Mouse (Mus musculus) liver, embryonic 11.5 days (tissue): ENCODE measurements at regions not wholly inside any gene's neighbourhood (a gene's known extent, or its start where the extent isn't known, plus 50 kb on each side); places are given as distances from the start of the nearest gene placed in this dataset.

Experiments used
- ATAC-seq: fragments of 200-750 bp; cut with Nextera tagmentation; replicated peaks from 2 replicates; pipeline ENCODE4 v1.8.0; 2017; ENCODE audit warnings: moderate number of reproducible peaks, mild to moderate bottlenecking, moderate TSS enrichment, moderate library complexity; ENCODE audit not compliant: low FRiP score
- DNase-seq: peaks from one replicate; pipeline ENCODE4 v3.0.0-alpha.2; 2017; ENCODE audit warnings: low spot score
- H3K27ac ChIP-seq: fragments of 300-500 bp; sonication (generic); 2 replicates; pipeline ENCODE4 v1.5.1; 2014; ENCODE audit warnings: mild to moderate bottlenecking, low read depth, low read length, control low read depth
- H3K27me3 ChIP-seq: fragments of 300-500 bp; sonication (generic); replicated peaks from 2 replicates; pipeline ENCODE4 v1.6.1; 2014; ENCODE audit warnings: low read length, mixed read lengths; ENCODE audit not compliant: control insufficient read depth, insufficient read depth
- H3K36me3 ChIP-seq: fragments of 300-500 bp; sonication (generic); 2 replicates; pipeline ENCODE4 v1.6.1; 2014; ENCODE audit warnings: mild to moderate bottlenecking, low read length, moderate library complexity, mixed read lengths; ENCODE audit not compliant: control insufficient read depth, insufficient read depth
- H3K4me1 ChIP-seq: fragments of 300-500 bp; sonication (generic); replicated peaks from 2 replicates; pipeline ENCODE4 v1.6.1; 2014; ENCODE audit warnings: low read length, mixed read lengths; ENCODE audit not compliant: control insufficient read depth, insufficient read depth
- H3K4me2 ChIP-seq: fragments of 300-500 bp; sonication (generic); 2 replicates; pipeline ENCODE4 v1.6.1; 2014; ENCODE audit warnings: mild to moderate bottlenecking, control low read depth, moderate library complexity
- H3K4me3 ChIP-seq: fragments of 300-500 bp; sonication (generic); 2 replicates; pipeline ENCODE4 v1.5.1; 2014; ENCODE audit warnings: low read depth, low read length, control low read depth
- H3K9ac ChIP-seq: fragments of 300-500 bp; sonication (generic); 2 replicates; pipeline ENCODE4 v1.6.1; 2014; ENCODE audit warnings: low read depth, low read length, control low read depth
- H3K9me3 ChIP-seq: fragments of 300-500 bp; sonication (generic); 2 replicates; pipeline ENCODE4 v1.6.1; 2016; ENCODE audit warnings: low read length, inconsistent platforms, mixed read lengths; ENCODE audit not compliant: control insufficient read depth
- WGBS: fragments of 180-500 bp; shearing (Covaris S2); extraction: QIAGEN DNeasy Blood & Tissue Kit; methylation state at CpG from one replicate; pipeline ENCODE4 v1.1.7; 2014; 5-methylcytosine and 5-hydroxymethylcytosine counted together

DNA sequence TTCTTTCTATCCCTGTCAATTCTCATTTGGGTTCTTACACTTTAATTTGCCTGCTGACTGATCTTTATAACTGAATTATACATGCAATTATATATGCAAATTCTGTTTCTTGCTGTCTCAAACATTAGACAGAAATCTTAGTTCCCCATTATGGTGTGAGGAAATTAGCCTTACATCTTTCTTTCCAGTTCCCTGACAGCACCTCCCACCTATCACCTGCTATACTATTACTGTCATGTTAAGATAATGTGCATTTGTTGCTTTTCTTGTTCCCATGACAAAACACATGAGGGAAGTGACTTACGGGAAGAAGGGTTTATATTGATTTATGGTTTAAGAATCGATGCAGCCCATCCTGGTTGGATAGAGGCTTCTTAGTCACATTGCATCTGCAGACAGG lies 246.0 kb downstream of the Hace1 start:
- no peak for ATAC-seq
- no peak overlapping the region for H3K4me2 ChIP-seq
- no peak overlapping the region for H3K4me3 ChIP-seq
- WGBS = 68% methylated on average over 2 of the region's 2 CpGs
- H3K9ac ChIP-seq = no peak overlapping the region
- DNase-seq = no peak
- no peaks in the 10 kb centered on the region for H3K36me3 ChIP-seq
- no peaks in the 10 kb centered on the region for H3K9me3 ChIP-seq
- no peak overlapping the region for H3K27ac ChIP-seq
- no peaks in the 10 kb centered on the region for H3K27me3 ChIP-seq
- no peaks in the 10 kb centered on the region for H3K4me1 ChIP-seq

DNA sequence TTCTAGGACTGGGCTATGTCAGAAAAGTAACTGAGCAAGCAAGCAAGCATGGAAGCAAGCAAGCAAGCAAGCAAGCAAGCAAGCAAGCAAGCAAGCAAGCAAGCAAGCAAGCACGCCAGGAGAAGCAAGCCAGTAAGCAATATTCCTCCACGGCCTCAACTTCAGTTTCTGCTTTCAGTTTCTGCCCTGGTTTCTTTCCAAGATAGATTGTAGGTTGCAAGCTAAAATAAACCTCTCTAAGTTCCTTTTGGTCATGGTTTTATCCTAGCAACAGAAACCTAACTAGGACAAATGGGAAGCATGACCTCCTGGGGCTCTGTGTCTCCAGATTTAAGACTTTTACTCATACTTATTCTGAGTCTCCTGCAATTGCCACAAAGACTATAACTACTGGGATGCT lies 271.0 kb downstream of the Hace1 start:
- H3K36me3 ChIP-seq = no peaks in the 10 kb centered on the region
- no peak overlapping the region for H3K4me2 ChIP-seq
- no peaks in the 10 kb centered on the region for H3K4me1 ChIP-seq
- DNase-seq (no peak), ATAC-seq (no peak)
- no peak overlapping the region for H3K4me3 ChIP-seq
- H3K27ac ChIP-seq = no peak overlapping the region
- H3K9me3 ChIP-seq = no peaks in the 10 kb centered on the region
- no peak overlapping the region for H3K9ac ChIP-seq
- 72% methylated on average over 2 of the region's 2 CpGs for WGBS
- H3K27me3 ChIP-seq = no peaks in the 10 kb centered on the region

DNA sequence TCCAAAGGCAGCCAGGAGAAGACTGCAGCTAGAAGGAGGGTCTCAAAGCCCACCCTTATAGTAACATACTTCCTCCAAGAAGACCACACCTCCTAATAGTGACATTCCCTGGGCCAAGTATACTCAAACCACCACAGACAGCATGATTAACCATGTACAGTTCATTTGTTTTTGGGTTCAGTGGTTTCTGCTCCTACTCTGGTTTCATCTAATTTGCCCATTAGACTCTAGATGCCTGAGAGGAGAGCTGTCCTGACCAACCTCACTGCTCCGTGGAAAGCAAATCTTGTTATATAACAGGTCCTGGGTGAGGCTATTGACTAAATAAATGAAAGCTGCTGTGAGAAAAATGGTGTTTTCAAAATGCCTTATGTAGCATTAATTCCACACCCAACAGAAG lies 272.2 kb downstream of the Hace1 start:
- H3K4me2 ChIP-seq = no peak overlapping the region
- H3K4me3 ChIP-seq = no peak overlapping the region
- H3K27ac ChIP-seq = no peak overlapping the region
- ATAC-seq (no peak), DNase-seq (no peak)
- H3K9ac ChIP-seq = no peak overlapping the region
- H3K9me3 ChIP-seq = no peaks in the 10 kb centered on the region
- H3K36me3 ChIP-seq = no peaks in the 10 kb centered on the region
- no peaks in the 10 kb centered on the region for H3K27me3 ChIP-seq
- 78% methylated on average over 1 of the region's 1 CpGs for WGBS
- no peaks in the 10 kb centered on the region for H3K4me1 ChIP-seq

DNA sequence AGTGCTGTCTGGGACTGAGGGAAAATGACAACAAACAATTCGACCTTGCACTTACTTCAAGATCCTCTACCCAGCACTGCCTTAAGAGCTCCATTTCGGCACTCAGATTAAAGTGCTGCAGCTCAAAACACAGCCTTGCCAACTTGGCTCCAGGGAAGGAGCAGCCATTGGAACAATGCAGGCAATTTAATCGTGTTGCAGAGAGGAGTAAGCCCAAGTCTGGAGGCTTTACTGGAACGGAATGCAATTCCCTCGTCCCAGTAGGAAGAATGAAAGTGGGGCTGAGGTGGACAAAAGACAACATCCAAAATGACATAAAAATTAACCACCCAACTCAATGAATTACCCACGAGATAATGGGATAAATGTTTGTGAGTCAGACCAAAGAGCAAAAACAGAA lies 273.0 kb downstream of the Hace1 start:
- Histone ChIP-seq H3K9ac (no peak overlapping the region), H3K9me3 (no peaks in the 10 kb centered on the region), H3K4me1 (no peaks in the 10 kb centered on the region), H3K4me2 (no peak overlapping the region), H3K27ac (no peak overlapping the region), H3K27me3 (no peaks in the 10 kb centered on the region), H3K36me3 (no peaks in the 10 kb centered on the region), H3K4me3 (no peak overlapping the region)
- DNase-seq = no peak
- ATAC-seq = no peak
- WGBS = 64% methylated on average over 6 of the region's 6 CpGs

DNA sequence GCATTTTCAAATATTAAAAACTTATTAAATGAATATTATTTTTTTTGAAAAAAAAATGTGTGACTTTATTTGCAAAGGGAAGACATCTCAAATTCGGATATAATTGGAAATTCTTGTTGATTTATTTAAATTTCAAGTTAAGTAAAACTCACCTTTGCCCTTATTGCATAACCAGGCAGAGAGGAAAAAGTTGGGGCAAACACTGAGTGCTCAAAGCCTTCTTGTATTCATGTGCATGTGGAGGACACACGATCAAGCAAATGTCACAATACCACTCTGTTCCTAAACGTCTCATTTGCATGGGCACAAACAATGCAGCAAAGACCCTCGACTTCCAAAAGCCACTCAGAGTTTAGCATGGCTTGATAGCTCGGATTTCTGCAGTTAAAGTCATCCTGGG lies 275.1 kb downstream of the Hace1 start:
- H3K4me2 ChIP-seq = no peak overlapping the region
- ATAC-seq (no peak), DNase-seq (no peak)
- H3K36me3 ChIP-seq = no peaks in the 10 kb centered on the region
- H3K27ac ChIP-seq = no peak overlapping the region
- no peaks in the 10 kb centered on the region for H3K27me3 ChIP-seq
- H3K4me1 ChIP-seq = no peaks in the 10 kb centered on the region
- H3K9me3 ChIP-seq = no peaks in the 10 kb centered on the region
- no peak overlapping the region for H3K9ac ChIP-seq
- WGBS = 59% methylated on average over 5 of the region's 5 CpGs
- H3K4me3 ChIP-seq = no peak overlapping the region

DNA sequence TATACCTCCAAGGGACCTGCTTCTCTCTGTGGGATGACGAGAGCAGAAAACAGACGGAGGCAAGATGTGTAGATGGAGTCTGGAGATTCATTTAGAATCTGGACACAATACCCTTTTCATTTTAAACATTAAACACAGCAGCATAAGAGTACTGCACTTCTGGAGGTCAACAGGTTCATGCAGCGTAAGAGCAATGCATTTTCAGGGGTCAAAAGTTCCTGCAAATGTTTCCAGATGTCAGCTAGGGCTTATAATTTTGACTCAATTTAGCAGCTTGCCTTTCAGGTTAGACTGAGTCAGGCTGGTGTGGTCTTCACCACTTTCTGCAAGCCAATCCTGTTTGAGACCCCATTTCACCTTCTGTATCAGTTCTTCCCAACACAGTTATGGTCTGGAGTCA lies 277.9 kb downstream of the Hace1 start:
- no peak for DNase-seq

DNA sequence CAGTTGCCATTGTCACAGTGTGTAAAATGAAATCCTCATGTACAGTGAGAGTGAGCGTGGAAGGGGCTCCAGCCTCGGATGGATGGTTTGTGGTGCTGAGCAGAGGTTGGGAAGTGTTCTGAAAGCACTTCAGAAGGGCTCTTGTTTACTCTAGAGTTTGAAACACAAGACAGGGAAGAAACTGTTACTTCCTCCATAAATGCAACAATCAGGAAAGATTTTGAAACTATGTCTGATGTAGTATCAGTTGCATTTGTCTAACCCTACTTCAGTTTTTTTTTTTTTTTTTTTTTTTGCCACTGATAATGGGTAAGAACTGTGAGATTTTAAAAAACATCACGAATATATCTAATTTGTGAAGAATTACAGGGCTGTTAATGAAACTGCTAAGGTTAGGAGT lies 281.5 kb downstream of the Hace1 start:
- no peaks in the 10 kb centered on the region for H3K36me3 ChIP-seq
- no peak overlapping the region for H3K27ac ChIP-seq
- H3K4me2 ChIP-seq = no peak overlapping the region
- H3K4me3 ChIP-seq = no peak overlapping the region
- ATAC-seq (no peak), DNase-seq (no peak)
- H3K27me3 ChIP-seq = no peaks in the 10 kb centered on the region
- no peak overlapping the region for H3K9ac ChIP-seq
- 63% methylated on average over 3 of the region's 3 CpGs for WGBS
- no peaks in the 10 kb centered on the region for H3K4me1 ChIP-seq
- H3K9me3 ChIP-seq = no peaks in the 10 kb centered on the region

More for the DNA sequence above, 277.9 kb downstream of the Hace1 start:
- H3K36me3 ChIP-seq = no peaks in the 10 kb centered on the region
- 77% methylated on average over 3 of the region's 3 CpGs for WGBS
- no peaks in the 10 kb centered on the region for H3K9me3 ChIP-seq
- H3K4me1 ChIP-seq = no peaks in the 10 kb centered on the region
- no peak overlapping the region for H3K27ac ChIP-seq
- no peaks in the 10 kb centered on the region for H3K27me3 ChIP-seq
- no peak overlapping the region for H3K4me3 ChIP-seq
- no peak overlapping the region for H3K4me2 ChIP-seq
- H3K9ac ChIP-seq = no peak overlapping the region
- ATAC-seq = no peak

- DNase-seq (no peak), ATAC-seq (no peak)
- H3K9me3 ChIP-seq = no peaks in the 10 kb centered on the region
- H3K27me3 ChIP-seq = no peaks in the 10 kb centered on the region
- no peaks in the 10 kb centered on the region for H3K4me1 ChIP-seq
- no peak overlapping the region for H3K4me2 ChIP-seq
- 71% methylated on average over 4 of the region's 4 CpGs for WGBS
- H3K27ac ChIP-seq = no peak overlapping the region
- no peak overlapping the region for H3K9ac ChIP-seq
- no peak overlapping the region for H3K4me3 ChIP-seq
- H3K36me3 ChIP-seq = no peaks in the 10 kb centered on the region
These were observed 282.3 kb downstream of the Hace1 start for GRCm38 (mm10) chr10:45859909-45860308.

- Histone ChIP-seq H3K4me1 (no peaks in the 10 kb centered on the region), H3K4me2 (no peak overlapping the region), H3K36me3 (no peaks in the 10 kb centered on the region), H3K4me3 (no peak overlapping the region), H3K9ac (no peak overlapping the region), H3K27ac (no peak overlapping the region), H3K9me3 (no peaks in the 10 kb centered on the region), H3K27me3 (no peaks in the 10 kb centered on the region)
- 75% methylated on average over 4 of the region's 4 CpGs for WGBS
- DNase-seq (no peak), ATAC-seq (no peak)
These were observed 283.1 kb downstream of the Hace1 start for GRCm38 (mm10) chr10:45860696-45861095.
